Mouse (Mus musculus): ENCODE results near the gene Pax6. TPM values are rescaled to one million over a fixed set of nuclear protein-coding genes. Genes with fewer than 3 reads are reported as not detected.

The Pax6 gene
- polyA plus RNA-seq, 1 experiment: 0.35 TPM

GRCm38 (mm10) chr2:105676080-105676908, 7.6 kb downstream of the Pax6 start:
- TF ChIP-seq CEBPB (IDR thresholded peaks at IDR 0.05; ENCODE audit: low read depth) (no peak), USF1 (IDR thresholded peaks at IDR 0.05; ENCODE audit: low read depth) (no peak), MYOG (IDR thresholded peaks at IDR 0.05; ENCODE audit: control insufficient read depth, extremely low read depth, insufficient read length) (no peak), MAX (IDR thresholded peaks at IDR 0.05) (no peak), MYOD1 (IDR thresholded peaks at IDR 0.05; ENCODE audit: control insufficient read depth, insufficient read length, low read depth) (no peak), CTCF (IDR thresholded peaks at IDR 0.05; ENCODE audit: control insufficient read depth, insufficient read depth, insufficient read length) (no peak), FOSL1 (IDR thresholded peaks at IDR 0.05; ENCODE audit: insufficient read depth, low read length, poor library complexity, severe bottlenecking) (no peak)
- Histone ChIP-seq H3K4me3 (ENCODE audit: insufficient read depth, poor library complexity, severe bottlenecking) (no peak overlapping the region), H3K36me3 (ENCODE audit: control insufficient read depth, insufficient read depth) (no peaks in the 10 kb centered on the region), H3K79me2 (ENCODE audit: control insufficient read depth, insufficient read depth) (no peaks in the 10 kb centered on the region), H3K79me3 (ENCODE audit: low read depth) (no peaks in the 10 kb centered on the region), H3ac (ENCODE audit: control insufficient read depth, insufficient read length, low read depth) (peak overlapping the region; percentile 56), H3K27me3 (ENCODE audit: control insufficient read depth, insufficient read depth, insufficient read length) (peaks cover 18% of the 10 kb centered on the region)

- TF ChIP-seq MYOG (IDR thresholded peaks at IDR 0.05; ENCODE audit: control insufficient read depth, extremely low read depth, insufficient read length): no peak
- no peak for TF ChIP-seq MAX (IDR thresholded peaks at IDR 0.05)
- TF ChIP-seq MYOD1 (IDR thresholded peaks at IDR 0.05; ENCODE audit: control insufficient read depth, insufficient read length, low read depth): no peak
- H3ac ChIP-seq (ENCODE audit: control insufficient read depth, insufficient read length, low read depth): no peak overlapping the region
- H3K79me3 ChIP-seq (ENCODE audit: low read depth): no peaks in the 10 kb centered on the region
- no peaks in the 10 kb centered on the region for H3K79me2 ChIP-seq (ENCODE audit: control insufficient read depth, insufficient read depth)
- peaks cover 11% of the 10 kb centered on the region for H3K27me3 ChIP-seq (ENCODE audit: control insufficient read depth, insufficient read depth, insufficient read length)
- no peaks in the 10 kb centered on the region for H3K36me3 ChIP-seq (ENCODE audit: control insufficient read depth, insufficient read depth)
- no peak overlapping the region for H3K4me3 ChIP-seq (ENCODE audit: insufficient read depth, poor library complexity, severe bottlenecking)
Observed at GRCm38 (mm10) chr2:105676909-105677433, 8.3 kb downstream of the Pax6 start.

GRCm38 (mm10) chr2:105677434-105678105, 8.9 kb downstream of the Pax6 start:
- Histone ChIP-seq H3K4me3 (ENCODE audit: insufficient read depth, poor library complexity, severe bottlenecking) (no peak overlapping the region), H3ac (ENCODE audit: control insufficient read depth, insufficient read length, low read depth) (no peak overlapping the region), H3K27me3 (ENCODE audit: control insufficient read depth, insufficient read depth, insufficient read length) (peaks cover 5% of the 10 kb centered on the region), H3K79me3 (ENCODE audit: low read depth) (no peaks in the 10 kb centered on the region), H3K79me2 (ENCODE audit: control insufficient read depth, insufficient read depth) (no peaks in the 10 kb centered on the region), H3K36me3 (ENCODE audit: control insufficient read depth, insufficient read depth) (no peaks in the 10 kb centered on the region)
- TF ChIP-seq MYOD1 (IDR thresholded peaks at IDR 0.05; ENCODE audit: control insufficient read depth, insufficient read length, low read depth) (no peak), MYOG (IDR thresholded peaks at IDR 0.05; ENCODE audit: control insufficient read depth, extremely low read depth, insufficient read length) (no peak), CEBPB (IDR thresholded peaks at IDR 0.05; ENCODE audit: low read depth) (no peak), MAX (IDR thresholded peaks at IDR 0.05) (no peak), FOSL1 (IDR thresholded peaks at IDR 0.05; ENCODE audit: insufficient read depth, low read length, poor library complexity, severe bottlenecking) (no peak), CTCF (IDR thresholded peaks at IDR 0.05; ENCODE audit: control insufficient read depth, insufficient read depth, insufficient read length) (no peak), USF1 (IDR thresholded peaks at IDR 0.05; ENCODE audit: low read depth) (no peak)

GRCm38 (mm10) chr2:105678306-105678705, 9.6 kb downstream of the Pax6 start:
- Histone ChIP-seq H3ac (ENCODE audit: control insufficient read depth, insufficient read length, low read depth) (no peak overlapping the region), H3K4me3 (ENCODE audit: insufficient read depth, poor library complexity, severe bottlenecking) (no peak overlapping the region), H3K79me2 (ENCODE audit: control insufficient read depth, insufficient read depth) (no peaks in the 10 kb centered on the region), H3K36me3 (ENCODE audit: control insufficient read depth, insufficient read depth) (no peaks in the 10 kb centered on the region), H3K79me3 (ENCODE audit: low read depth) (no peaks in the 10 kb centered on the region), H3K27me3 (ENCODE audit: control insufficient read depth, insufficient read depth, insufficient read length) (peaks cover 4% of the 10 kb centered on the region)
- TF ChIP-seq CEBPB (IDR thresholded peaks at IDR 0.05; ENCODE audit: low read depth): no peak
- no peak for TF ChIP-seq CTCF (IDR thresholded peaks at IDR 0.05; ENCODE audit: control insufficient read depth, insufficient read depth, insufficient read length)
- no peak for TF ChIP-seq USF1 (IDR thresholded peaks at IDR 0.05; ENCODE audit: low read depth)
- TF ChIP-seq MYOD1 (IDR thresholded peaks at IDR 0.05; ENCODE audit: control insufficient read depth, insufficient read length, low read depth): no peak
- no peak for TF ChIP-seq FOSL1 (IDR thresholded peaks at IDR 0.05; ENCODE audit: insufficient read depth, low read length, poor library complexity, severe bottlenecking)
- no peak for TF ChIP-seq MAX (IDR thresholded peaks at IDR 0.05)
- no peak for TF ChIP-seq MYOG (IDR thresholded peaks at IDR 0.05; ENCODE audit: control insufficient read depth, extremely low read depth, insufficient read length)

- Histone ChIP-seq H3K79me2 (ENCODE audit: control insufficient read depth, insufficient read depth) (no peaks in the 10 kb centered on the region), H3K79me3 (ENCODE audit: low read depth) (no peaks in the 10 kb centered on the region), H3K4me3 (ENCODE audit: insufficient read depth, poor library complexity, severe bottlenecking) (no peak overlapping the region), H3K27me3 (ENCODE audit: control insufficient read depth, insufficient read depth, insufficient read length) (peaks cover 4% of the 10 kb centered on the region), H3K36me3 (ENCODE audit: control insufficient read depth, insufficient read depth) (no peaks in the 10 kb centered on the region), H3ac (ENCODE audit: control insufficient read depth, insufficient read length, low read depth) (no peak overlapping the region)
- no peak for TF ChIP-seq MYOG (IDR thresholded peaks at IDR 0.05; ENCODE audit: control insufficient read depth, extremely low read depth, insufficient read length)
- no peak for TF ChIP-seq MAX (IDR thresholded peaks at IDR 0.05)
- no peak for TF ChIP-seq MYOD1 (IDR thresholded peaks at IDR 0.05; ENCODE audit: control insufficient read depth, insufficient read length, low read depth)
- no peak for TF ChIP-seq CEBPB (IDR thresholded peaks at IDR 0.05; ENCODE audit: low read depth)
- no peak for TF ChIP-seq CTCF (IDR thresholded peaks at IDR 0.05; ENCODE audit: control insufficient read depth, insufficient read depth, insufficient read length)
- no peak for TF ChIP-seq USF1 (IDR thresholded peaks at IDR 0.05; ENCODE audit: low read depth)
Observed at GRCm38 (mm10) chr2:105678880-105679321, 10.2 kb downstream of the Pax6 start.

Data from C2C12 (cell line).